Mouse (Mus musculus) lung, embryonic 14.5 days (tissue): ENCODE results near the gene C130060K24Rik. TPM values are rescaled to one million over a fixed set of nuclear protein-coding genes. Genes with fewer than 3 reads are reported as not detected.

ENCODE experiments used
- ATAC-seq: fragments of 200-750 bp; cut with Nextera tagmentation; 2 replicates; pipeline ENCODE4 v1.8.0; 2017; ENCODE audit warnings: mild to moderate bottlenecking, moderate TSS enrichment, moderate library complexity; ENCODE audit not compliant: insufficient read depth
- DNase-seq: peaks from one replicate; pipeline ENCODE4 v3.0.0-alpha.2; 2015
- H3K27ac ChIP-seq: fragments of 300-500 bp; sonication (generic); 2 replicates; pipeline ENCODE4 v1.5.1; 2014; ENCODE audit warnings: low read depth, mild to moderate bottlenecking, moderate library complexity
- H3K27me3 ChIP-seq: fragments of 300-500 bp; sonication (generic); 2 replicates; pipeline ENCODE4 v1.6.1; 2014; ENCODE audit warnings: low read length, control low read depth; ENCODE audit not compliant: insufficient read depth
- H3K36me3 ChIP-seq: fragments of 300-500 bp; sonication (generic); 2 replicates; pipeline ENCODE4 v1.6.1; 2014; ENCODE audit warnings: control low read depth; ENCODE audit not compliant: insufficient read depth
- H3K4me1 ChIP-seq: fragments of 300-500 bp; sonication (generic); 2 replicates; pipeline ENCODE4 v1.6.1; 2014; ENCODE audit warnings: antibody characterized with exemption, control low read depth; ENCODE audit not compliant: insufficient read depth
- H3K4me2 ChIP-seq: fragments of 300-500 bp; sonication (generic); 2 replicates; pipeline ENCODE4 v1.6.1; 2014; ENCODE audit warnings: mild to moderate bottlenecking
- H3K4me3 ChIP-seq: fragments of 300-500 bp; sonication (generic); 2 replicates; pipeline ENCODE4 v1.5.1; 2014; ENCODE audit warnings: low read depth, low read length
- H3K9ac ChIP-seq: fragments of 300-500 bp; sonication (generic); 2 replicates; pipeline ENCODE4 v1.6.1; 2014
- H3K9me3 ChIP-seq: fragments of 300-500 bp; sonication (generic); 2 replicates; pipeline ENCODE4 v1.6.1; 2016; ENCODE audit warnings: low read depth, low read length, control low read depth
- CTCF ChIP-seq: IDR thresholded peaks from 2 replicates; pipeline ENCODE4 v1.5.1; 2016; ENCODE audit warnings: antibody characterized with exemption, low read depth
- polyA plus RNA-seq: library from polyadenylated mRNA; unstranded; fragments of >200 nt; fragmentation: Nextera tagmentation; extraction: Ambion mirVana; gene quantifications from 2 replicates; pipeline ENCODE4 v1.2.1, GENCODE M21; 2014

The C130060K24Rik gene
- polyA plus RNA-seq, 1 experiment from 2014 or later: 0.72 TPM

GRCm38 (mm10) chr6:65498786-65499185 is 117.9 kb downstream of the C130060K24Rik start:
- no peak overlapping the region for H3K4me2 ChIP-seq
- H3K4me3 ChIP-seq: no peak overlapping the region
- no peaks in the 10 kb centered on the region for H3K27me3 ChIP-seq
- no peaks in the 10 kb centered on the region for H3K36me3 ChIP-seq
- no peak for ATAC-seq
- DNase-seq: no peak
- no peak overlapping the region for H3K27ac ChIP-seq
- no peak for TF ChIP-seq CTCF
- no peaks in the 10 kb centered on the region for H3K9me3 ChIP-seq
- H3K4me1 ChIP-seq: no peaks in the 10 kb centered on the region
- H3K9ac ChIP-seq: no peak overlapping the region

Other genes with a start within 250 kb of the C130060K24Rik start
- 4.4 and 4.6 TPM in 2 replicates for gene Hpgds, start 236.2 kb upstream of the C130060K24Rik start, polyA plus RNA-seq
- 1.0 and 1.1 TPM in 2 replicates for gene Tnip3, start 144.2 kb downstream of the C130060K24Rik start, polyA plus RNA-seq